Mouse (Mus musculus) cerebellum, postnatal 14 days (tissue): ENCODE measurements around the gene Pde11a.
A peak's percentile ranks its signal among the peaks of the same experiment; 100 is the strongest.

Experiments used
- DNase-seq, 2 experiments: peaks; one replicate each; pipeline ENCODE4 v3.0.0; 2021; ENCODE audit warnings: mixed read lengths in 2 of 2

The Pde11a gene

GRCm38 (mm10) chr2:76320336-76320735, 18.2 kb downstream of the Pde11a start:
- no peak for DNase-seq

GRCm38 (mm10) chr2:76319231-76319630, 19.3 kb downstream of the Pde11a start:
- DNase-seq = no peak

GRCm38 (mm10) chr2:76287671-76288070, 50.9 kb downstream of the Pde11a start:
- no peak for DNase-seq

GRCm38 (mm10) chr2:76286288-76286740, 52.3 kb downstream of the Pde11a start:
- DNase-seq = peak; percentile 24 to 54

DNA sequence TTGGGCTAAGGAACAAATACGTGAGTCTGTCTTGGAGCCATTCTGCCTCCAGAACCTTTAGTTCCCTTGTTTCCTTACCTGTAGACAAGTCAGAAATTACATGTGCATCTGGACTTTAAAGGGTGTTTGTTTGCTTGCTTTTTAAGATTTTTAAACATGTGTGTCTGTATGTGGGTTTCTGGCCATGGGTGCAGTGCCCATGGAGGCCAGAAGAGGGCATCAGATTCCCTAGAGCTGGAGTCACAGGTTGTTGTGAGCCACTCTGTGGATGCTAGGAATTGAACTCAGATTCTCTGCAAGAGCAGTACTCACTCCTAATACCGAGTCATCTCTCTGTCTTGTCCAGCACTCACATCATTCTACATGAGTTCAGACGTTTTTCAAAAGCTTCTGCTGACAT, 53.4 kb downstream of the Pde11a start:
- DNase-seq = peak; percentile 23 to 36

GRCm38 (mm10) chr2:76283378-76284132, 55.0 kb downstream of the Pde11a start:
- peak; percentile 92 to 95 for DNase-seq

DNA sequence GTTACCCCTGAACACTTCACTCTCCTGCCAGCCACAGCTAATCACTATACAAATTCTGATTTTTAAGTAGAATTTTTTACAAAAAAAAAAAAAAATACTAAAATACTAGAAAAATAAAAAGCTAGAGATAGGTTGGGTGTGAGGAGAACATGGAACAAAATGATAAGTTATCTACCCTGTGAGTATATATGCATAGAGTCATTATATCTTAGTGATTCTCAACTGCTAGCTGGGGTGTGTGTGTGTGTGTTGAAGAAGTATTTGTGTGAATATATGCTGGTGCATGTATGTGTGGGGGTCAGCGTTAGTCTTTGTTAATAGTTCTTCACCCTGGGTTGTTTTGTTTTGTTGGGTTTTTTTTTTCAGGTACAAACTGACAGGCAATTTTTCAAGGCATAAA, 69.1 kb downstream of the Pde11a start:
- no peak for DNase-seq

- DNase-seq = no peak
These were observed 71.2 kb downstream of the Pde11a start for GRCm38 (mm10) chr2:76267335-76267734.

- DNase-seq = no peak
These were observed 72.0 kb downstream of the Pde11a start for GRCm38 (mm10) chr2:76266622-76267021.

GRCm38 (mm10) chr2:76264258-76264657, 74.3 kb downstream of the Pde11a start:
- DNase-seq = no peak

DNA sequence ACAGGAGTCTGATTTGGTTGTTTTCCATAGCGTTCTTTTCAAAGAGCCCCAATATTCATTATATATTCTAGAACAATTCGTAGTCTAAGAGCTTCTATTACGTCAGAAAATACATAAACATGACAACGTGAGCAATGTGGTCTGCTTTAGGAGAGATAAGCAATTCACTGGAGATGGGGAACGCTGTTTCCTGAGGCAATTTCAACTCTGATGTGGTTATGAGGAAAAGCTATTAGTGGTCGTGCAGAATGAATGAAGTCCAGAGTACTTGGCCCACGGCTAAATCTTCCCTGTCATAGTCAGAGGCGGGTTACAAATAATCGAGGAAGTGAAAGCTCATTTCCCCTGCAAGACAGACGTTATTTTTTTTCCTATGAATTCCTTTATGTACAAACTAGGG, 75.9 kb downstream of the Pde11a start:
- DNase-seq = no peak

DNA sequence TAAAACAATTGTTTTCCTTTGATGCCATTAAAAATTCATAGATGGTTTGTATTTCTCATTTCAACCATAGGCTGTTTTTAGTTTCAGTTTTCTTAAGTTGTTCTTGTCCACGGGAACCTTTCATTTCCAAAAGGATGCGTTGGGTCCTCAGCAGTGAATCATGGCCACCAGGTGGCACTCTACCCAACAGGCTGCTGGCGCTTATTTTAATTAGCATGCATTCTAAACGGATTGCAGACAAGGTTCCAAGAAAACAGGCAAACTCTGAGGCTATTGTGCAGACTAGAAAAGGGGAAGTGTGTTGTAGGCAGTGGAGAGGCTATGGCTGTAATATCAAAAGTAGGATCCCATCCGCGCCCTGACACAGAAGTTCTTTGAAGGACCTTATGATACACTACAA, 83.7 kb downstream of the Pde11a start:
- peak; percentile 80 to 84 for DNase-seq

- DNase-seq = no peak
These were observed 87.2 kb downstream of the Pde11a start for GRCm38 (mm10) chr2:76251379-76251778.

GRCm38 (mm10) chr2:76248242-76248641, 90.3 kb downstream of the Pde11a start:
- DNase-seq = no peak

GRCm38 (mm10) chr2:76239175-76239574, 99.4 kb downstream of the Pde11a start:
- no peak for DNase-seq

- DNase-seq = no peak
These were observed 100.1 kb downstream of the Pde11a start for GRCm38 (mm10) chr2:76238496-76238895.

DNA sequence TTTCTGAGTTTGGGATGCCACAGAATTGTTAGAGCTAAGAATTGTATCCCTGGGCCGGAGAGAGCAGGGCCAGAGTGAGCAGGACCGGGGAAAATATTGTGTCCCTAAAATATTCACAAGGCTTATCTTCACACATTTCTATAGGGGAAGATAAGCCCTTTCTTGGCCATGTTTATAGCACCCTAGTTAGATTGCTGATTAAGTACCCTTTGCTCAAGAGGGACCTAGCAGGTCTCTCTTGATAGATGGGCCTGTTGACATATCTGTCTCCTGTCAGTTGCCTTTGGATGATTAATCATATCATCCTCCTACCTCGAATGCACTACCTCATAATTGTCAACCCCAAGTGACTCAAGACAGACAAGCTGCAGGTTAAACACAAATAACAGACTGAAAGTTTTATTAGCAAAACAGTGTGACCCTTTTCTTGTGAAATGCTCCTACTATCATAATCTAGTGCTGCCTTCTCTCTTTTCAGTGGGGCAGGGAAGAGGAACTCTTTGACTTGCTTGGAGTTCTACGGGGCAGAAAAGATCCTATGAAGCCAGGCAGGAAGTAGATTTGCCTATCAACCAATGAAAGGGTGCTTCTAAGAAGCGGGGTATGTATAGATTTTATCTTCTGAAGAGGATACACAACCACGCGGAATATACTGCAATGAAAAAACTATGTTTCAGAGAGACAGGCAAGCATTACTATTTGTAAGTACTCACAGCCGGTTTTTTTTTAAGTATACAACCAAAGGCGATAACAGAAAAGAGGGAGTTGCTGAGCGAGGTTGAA, 100.7 kb downstream of the Pde11a start:
- no peak for DNase-seq

GRCm38 (mm10) chr2:76220364-76221108, 118.0 kb downstream of the Pde11a start:
- DNase-seq = no peak

DNA sequence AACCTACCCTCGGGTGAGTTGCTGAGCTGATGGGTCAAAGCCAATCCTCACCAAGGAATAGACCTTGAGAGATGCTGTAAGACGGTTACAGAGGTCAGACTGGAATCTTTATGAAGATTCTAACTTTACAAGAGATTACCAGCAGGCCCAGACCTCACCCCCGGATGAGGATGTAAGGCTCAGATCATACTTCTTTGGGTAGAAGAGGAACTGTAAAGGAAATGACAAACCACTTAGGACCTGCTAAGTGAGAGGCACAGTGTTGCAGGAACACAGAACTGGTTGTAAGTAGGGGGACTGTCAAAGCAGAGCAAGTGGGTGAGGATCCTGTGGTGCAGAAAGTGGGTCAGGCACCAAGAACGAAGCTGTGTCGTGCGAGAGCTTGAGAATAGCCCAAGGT, 119.0 kb downstream of the Pde11a start:
- DNase-seq = no peak

DNA sequence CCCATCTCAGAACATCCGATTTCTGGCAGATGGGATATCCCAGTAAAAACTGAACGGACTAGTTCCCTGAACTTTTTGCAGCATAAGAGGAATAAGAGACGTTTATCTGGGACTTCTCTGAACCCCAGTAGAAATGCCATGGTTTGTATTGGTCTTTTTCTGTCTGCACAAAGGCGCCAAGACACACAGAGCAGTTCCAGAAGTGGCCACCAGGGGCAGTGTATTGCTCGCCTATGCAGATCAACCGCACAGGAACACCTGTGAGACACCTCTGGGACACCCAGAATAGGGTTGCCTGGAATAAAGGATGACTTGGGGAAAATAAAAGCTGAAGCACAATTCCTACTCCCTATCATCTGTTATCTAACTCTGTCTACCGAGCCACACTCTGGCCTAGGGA, 122.4 kb downstream of the Pde11a start:
- DNase-seq = peak; percentile 48 to 71

DNA sequence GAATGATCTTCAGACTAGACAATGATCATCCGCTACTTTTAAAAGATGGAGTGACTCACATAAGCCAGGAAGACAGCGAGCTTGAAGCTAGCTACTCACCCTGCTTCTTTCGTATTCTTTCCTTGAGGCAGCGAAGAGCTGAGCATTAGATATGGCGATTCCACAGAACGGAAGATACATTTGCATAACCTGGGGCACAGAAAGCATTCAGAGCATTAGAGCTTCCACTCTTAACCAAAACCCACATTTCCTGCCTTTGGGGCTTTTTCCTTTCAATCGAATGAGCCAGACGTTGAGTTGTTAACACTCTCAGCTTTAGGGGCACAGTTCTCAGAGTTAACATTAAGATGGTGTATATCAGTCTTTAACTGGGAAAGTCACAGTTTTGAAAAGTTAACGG, 123.4 kb downstream of the Pde11a start:
- DNase-seq = no peak

DNA sequence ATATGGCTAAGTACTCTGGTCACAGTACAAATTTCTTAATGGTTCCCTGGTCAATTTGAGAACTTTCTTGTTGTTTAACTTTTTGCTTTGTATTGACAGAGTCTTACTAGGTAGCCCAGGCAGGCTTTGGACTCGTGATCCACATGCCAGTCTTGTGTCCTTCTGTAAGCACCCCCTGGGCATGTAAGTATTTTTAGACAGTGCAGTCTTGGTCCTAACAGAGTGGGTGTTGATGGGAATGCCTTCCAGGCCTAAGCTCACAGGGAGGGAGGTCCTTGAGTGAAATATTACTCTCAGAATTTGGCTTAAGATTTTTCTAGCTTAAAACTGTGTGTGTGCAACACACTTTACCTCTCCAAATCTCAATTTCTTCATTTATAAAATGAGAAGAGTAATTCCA, 153.4 kb downstream of the Pde11a start:
- no peak for DNase-seq

- no peak for DNase-seq
These were observed 175.8 kb downstream of the Pde11a start for GRCm38 (mm10) chr2:76162822-76163221.
